Mouse (Mus musculus): ENCODE results near the gene Ankrd17.

Gene Ankrd17

DNA sequence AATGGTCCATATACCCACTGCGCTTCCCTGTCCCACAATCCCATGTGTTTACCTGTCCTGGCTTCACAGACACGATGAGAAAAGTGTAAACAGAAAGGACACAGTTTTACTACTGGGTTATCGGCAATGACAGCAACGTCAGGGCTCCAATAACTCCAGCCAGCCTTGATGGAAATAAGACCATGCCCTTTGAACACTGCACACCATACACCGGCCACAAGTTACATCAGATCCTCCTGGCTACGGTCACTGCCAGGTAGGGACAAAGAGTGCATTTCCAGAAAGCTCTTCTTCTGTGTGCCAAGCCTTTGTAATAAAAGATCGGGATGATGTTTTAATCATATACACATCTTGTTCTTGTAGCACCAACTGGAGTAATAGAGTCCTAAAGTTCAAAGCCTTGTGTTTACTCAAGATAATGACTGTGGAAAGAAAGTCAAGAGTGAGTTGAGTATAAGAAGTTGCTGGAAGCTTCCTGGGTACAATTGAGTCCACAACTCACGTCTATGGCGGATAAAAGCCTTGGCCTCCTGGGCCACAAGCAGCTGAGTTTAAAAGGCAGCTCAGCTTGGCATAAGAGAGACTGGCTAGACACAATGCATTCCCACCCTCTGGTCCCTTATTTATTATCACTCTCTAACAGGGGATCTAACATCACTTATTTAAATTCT is 163.8 kb downstream of the Ankrd17 start:
- TF ChIP-seq GATA4 (IDR thresholded peaks at IDR 0.05; ENCODE audit: insufficient replicate concordance, low read length): no peak

DNA sequence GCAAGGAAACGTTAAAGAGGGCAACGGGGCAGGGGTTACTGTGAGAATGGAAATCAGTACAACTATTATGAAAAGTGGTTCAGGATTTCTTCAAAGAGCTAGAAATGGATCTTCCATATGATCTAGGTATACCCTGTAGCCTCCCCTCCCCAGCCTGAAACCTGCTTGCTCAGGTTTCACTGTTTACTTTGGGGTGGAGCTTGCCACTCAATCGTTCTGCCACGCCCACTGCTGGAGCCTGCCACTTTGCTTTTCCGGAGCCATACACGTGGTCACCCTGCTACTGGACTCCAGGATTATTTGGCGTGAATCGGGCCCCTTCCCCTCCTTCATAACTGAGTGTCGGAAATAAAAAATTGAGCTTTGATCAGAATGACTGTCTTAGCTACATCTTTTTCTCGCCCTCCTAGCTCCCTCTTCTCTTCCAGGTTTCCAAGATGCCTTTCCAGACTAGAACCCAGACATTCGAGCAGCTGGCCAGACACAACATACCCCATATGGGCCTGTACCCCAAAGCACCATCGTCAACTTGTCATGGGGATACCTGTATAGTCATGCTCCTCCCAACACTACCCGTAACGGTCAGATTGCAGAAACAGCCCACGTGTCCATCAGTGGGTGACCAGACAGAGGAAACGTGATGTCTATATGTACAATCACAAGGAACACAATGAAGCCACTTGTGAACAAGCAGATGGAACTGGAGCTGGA is 166.3 kb downstream of the Ankrd17 start:
- no peak for TF ChIP-seq GATA4 (IDR thresholded peaks at IDR 0.05; ENCODE audit: insufficient replicate concordance, low read length)

DNA sequence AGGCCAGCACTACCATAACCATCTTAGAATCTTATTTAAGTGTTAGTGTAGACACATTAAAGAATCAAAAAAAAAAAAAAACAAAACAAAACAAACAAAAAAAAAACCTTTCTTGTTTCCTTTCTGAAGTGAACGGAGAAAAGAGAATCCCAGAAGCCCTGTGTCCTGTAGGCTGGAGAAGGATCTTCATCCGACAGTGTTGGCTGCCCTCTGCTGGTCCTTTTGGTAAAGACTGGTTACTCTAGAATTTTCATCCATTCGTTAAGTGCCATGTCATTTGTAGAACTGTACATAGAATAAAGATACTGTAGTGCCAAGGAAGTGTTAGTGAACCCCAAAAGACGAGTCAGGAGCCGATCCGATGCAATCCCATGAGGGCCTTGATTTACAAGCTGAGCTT is 171.5 kb downstream of the Ankrd17 start:
- TF ChIP-seq GATA4 (IDR thresholded peaks at IDR 0.05; ENCODE audit: insufficient replicate concordance, low read length): no peak

DNA sequence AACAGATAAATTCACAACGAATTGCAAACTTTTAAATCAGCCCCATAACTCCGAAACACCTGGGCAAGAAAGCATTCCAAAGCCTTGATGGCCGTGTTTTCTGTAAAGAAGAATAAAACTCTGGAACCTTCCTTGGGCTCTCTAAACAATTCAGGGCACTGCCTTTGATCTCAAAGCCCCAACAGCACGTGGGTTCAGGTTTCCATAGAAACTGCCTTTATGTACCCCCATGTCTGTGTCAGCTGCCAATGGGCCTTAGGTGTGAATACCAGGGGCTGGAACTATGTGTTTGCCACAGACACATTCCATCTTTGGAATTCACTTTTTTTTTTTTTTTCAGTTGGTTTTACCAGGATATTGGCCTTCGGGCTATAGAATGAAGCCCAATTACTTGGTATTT is 183.6 kb downstream of the Ankrd17 start:
- TF ChIP-seq GATA4 (IDR thresholded peaks at IDR 0.05; ENCODE audit: insufficient replicate concordance, low read length): no peak

DNA sequence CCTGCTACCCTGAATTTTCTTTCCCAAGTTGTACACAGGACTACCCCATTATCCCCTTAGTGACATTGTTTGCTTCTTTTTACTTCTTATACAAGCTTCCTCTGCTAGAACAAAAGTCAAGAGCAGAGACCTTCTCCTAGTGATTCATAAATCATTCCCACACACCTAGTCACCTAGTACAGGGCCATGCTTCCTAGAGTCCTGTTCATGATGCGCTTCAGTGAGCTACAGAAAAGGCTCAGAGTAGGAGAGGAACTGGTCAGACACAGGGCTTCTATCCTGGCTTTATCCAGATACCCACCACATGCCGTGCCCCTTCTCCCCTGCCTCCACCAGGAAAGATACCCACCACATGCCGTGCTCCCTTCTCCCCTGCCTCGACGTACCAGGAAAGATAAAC is 187.3 kb downstream of the Ankrd17 start:
- no peak for TF ChIP-seq GATA4 (IDR thresholded peaks at IDR 0.05; ENCODE audit: insufficient replicate concordance, low read length)

DNA sequence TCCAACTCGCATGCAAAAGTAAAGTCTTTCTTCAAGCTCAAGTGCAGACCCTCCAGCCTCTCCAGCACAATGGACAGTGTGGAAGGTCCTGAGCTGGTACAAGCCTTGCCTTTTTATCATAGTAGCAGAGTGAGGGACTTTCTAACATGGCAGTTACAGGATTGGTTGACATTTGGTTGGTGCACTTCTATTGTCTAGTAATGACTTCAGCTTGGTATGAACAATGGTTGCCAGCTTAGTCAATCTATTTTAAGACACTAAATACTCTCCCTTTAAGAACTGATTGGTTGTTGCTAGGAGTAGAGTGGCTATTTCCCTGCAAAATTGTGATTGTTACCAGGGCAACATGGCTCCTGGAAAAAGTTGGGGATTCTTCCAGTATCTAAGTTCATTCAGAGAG is 188.3 kb downstream of the Ankrd17 start:
- TF ChIP-seq GATA4 (IDR thresholded peaks at IDR 0.05; ENCODE audit: insufficient replicate concordance, low read length): no peak
